Mouse (Mus musculus): ENCODE data around the gene Aunip. TPM values are rescaled to one million over a fixed set of nuclear protein-coding genes. Genes with fewer than 3 reads are reported as not detected.

Aunip gene
- polyA plus RNA-seq, 1 experiment from 2014 or later, result 1.3 TPM

- H3K9me3 ChIP-seq, result no peaks in the 10 kb centered on the region
- no peak overlapping the region for H3K4me2 ChIP-seq
- H3K27ac ChIP-seq, result no peak overlapping the region
- no peak overlapping the region for H3K9ac ChIP-seq
- no peaks in the 10 kb centered on the region for H3K27me3 ChIP-seq (replicated peaks)
- H3K4me3 ChIP-seq, result no peak overlapping the region
- ATAC-seq (replicated peaks), result no peak
- 63% methylated on average over 18 of the region's 18 CpGs for WGBS
- peaks cover 20% of the 10 kb centered on the region; the same call in 1 of the 2 replicates for H3K36me3 ChIP-seq (replicated peaks)
- H3K4me1 ChIP-seq, result peaks cover 39% of the 10 kb centered on the region
Observed at GRCm38 (mm10) chr4:134548169-134548938, 37.6 kb downstream of the Aunip start.

- no peak overlapping the region for H3K4me3 ChIP-seq
- no peak overlapping the region for H3K27ac ChIP-seq
- no peaks in the 10 kb centered on the region for H3K27me3 ChIP-seq (replicated peaks)
- H3K4me2 ChIP-seq, result no peak overlapping the region
- H3K9me3 ChIP-seq, result no peaks in the 10 kb centered on the region
- peaks cover 39% of the 10 kb centered on the region for H3K4me1 ChIP-seq
- no peak overlapping the region for H3K9ac ChIP-seq
- peaks cover 13% of the 10 kb centered on the region; the same call in 1 of the 2 replicates for H3K36me3 ChIP-seq (replicated peaks)
- no peak for ATAC-seq (replicated peaks)
- WGBS, result 97% methylated on average over 8 of the region's 8 CpGs
Observed at GRCm38 (mm10) chr4:134549899-134550298, 39.1 kb downstream of the Aunip start.

- Histone ChIP-seq H3K4me2 (peak within 1 kb of the TSS; percentile 82), H3K27ac (peak within 1 kb of the TSS; percentile 87), H3K36me3 (replicated peaks) (peaks cover 13% of the 10 kb centered on the region; the same call in 1 of the 2 replicates), H3K9me3 (no peaks in the 10 kb centered on the region), H3K9ac (peak within 1 kb of the TSS; percentile 84), H3K4me1 (peaks cover 39% of the 10 kb centered on the region), H3K27me3 (replicated peaks) (no peaks in the 10 kb centered on the region), H3K4me3 (peak within 1 kb of the TSS; percentile 60)
- under 1% methylated on average over 55 of the region's 67 CpGs for WGBS
- peak; percentile 81 for ATAC-seq (replicated peaks)
Observed at GRCm38 (mm10) chr4:134551494-134552316, 40.9 kb downstream of the Aunip start, which contains the start of gene Selenon. TSS of gene Selenon (minus strand) at chr4:134552166.

GRCm38 (mm10) chr4:134553631-134554030 lies 42.8 kb downstream of the Aunip start:
- Histone ChIP-seq H3K36me3 (replicated peaks) (peaks cover 8% of the 10 kb centered on the region; the same call in 1 of the 2 replicates), H3K4me3 (no peak overlapping the region), H3K4me2 (no peak overlapping the region), H3K4me1 (peaks cover 32% of the 10 kb centered on the region), H3K9ac (no peak overlapping the region), H3K9me3 (no peaks in the 10 kb centered on the region), H3K27ac (no peak overlapping the region), H3K27me3 (replicated peaks) (no peaks in the 10 kb centered on the region)
- no peak for ATAC-seq (replicated peaks)
- 80% methylated on average over 1 of the region's 1 CpGs for WGBS

GRCm38 (mm10) chr4:134555956-134556580 lies 45.3 kb downstream of the Aunip start:
- Histone ChIP-seq H3K4me3 (no peak overlapping the region), H3K9me3 (no peaks in the 10 kb centered on the region), H3K4me2 (no peak overlapping the region), H3K27ac (no peak overlapping the region), H3K36me3 (replicated peaks) (no peaks in the 10 kb centered on the region), H3K9ac (no peak overlapping the region), H3K27me3 (replicated peaks) (no peaks in the 10 kb centered on the region), H3K4me1 (peaks cover 21% of the 10 kb centered on the region)
- ATAC-seq (replicated peaks), result no peak
- 53% methylated on average over 8 of the region's 8 CpGs for WGBS

GRCm38 (mm10) chr4:134557626-134558249 lies 46.9 kb downstream of the Aunip start:
- H3K4me2 ChIP-seq, result no peak overlapping the region
- H3K4me1 ChIP-seq, result peaks cover 11% of the 10 kb centered on the region
- H3K27ac ChIP-seq, result 0 out of 2 replicates have a peak overlapping the region, but pooled peaks have one; percentile 8
- no peaks in the 10 kb centered on the region for H3K27me3 ChIP-seq (replicated peaks)
- H3K9ac ChIP-seq, result no peak overlapping the region
- no peaks in the 10 kb centered on the region for H3K9me3 ChIP-seq
- WGBS, result 11% methylated on average over 16 of the region's 16 CpGs
- H3K36me3 ChIP-seq (replicated peaks), result no peaks in the 10 kb centered on the region
- H3K4me3 ChIP-seq, result no peak overlapping the region
- no peak for ATAC-seq (replicated peaks)

GRCm38 (mm10) chr4:134558570-134559113 lies 47.8 kb downstream of the Aunip start:
- no peak overlapping the region for H3K4me3 ChIP-seq
- no peak overlapping the region for H3K4me2 ChIP-seq
- H3K9ac ChIP-seq, result no peak overlapping the region
- WGBS, result 49% methylated on average over 9 of the region's 9 CpGs
- no peak overlapping the region for H3K27ac ChIP-seq
- H3K4me1 ChIP-seq, result peaks cover 11% of the 10 kb centered on the region
- no peaks in the 10 kb centered on the region for H3K36me3 ChIP-seq (replicated peaks)
- no peaks in the 10 kb centered on the region for H3K27me3 ChIP-seq (replicated peaks)
- ATAC-seq (replicated peaks), result no peak
- no peaks in the 10 kb centered on the region for H3K9me3 ChIP-seq

GRCm38 (mm10) chr4:134559154-134559553 lies 48.4 kb downstream of the Aunip start:
- Histone ChIP-seq H3K4me2 (no peak overlapping the region), H3K4me1 (peaks cover 11% of the 10 kb centered on the region), H3K27ac (no peak overlapping the region), H3K9ac (no peak overlapping the region), H3K27me3 (replicated peaks) (no peaks in the 10 kb centered on the region), H3K36me3 (replicated peaks) (no peaks in the 10 kb centered on the region), H3K9me3 (no peaks in the 10 kb centered on the region), H3K4me3 (no peak overlapping the region)
- ATAC-seq (replicated peaks), result no peak
- 83% methylated on average over 7 of the region's 7 CpGs for WGBS

GRCm38 (mm10) chr4:134560699-134561098 lies 49.9 kb downstream of the Aunip start:
- Histone ChIP-seq H3K27me3 (replicated peaks) (no peaks in the 10 kb centered on the region), H3K9ac (no peak overlapping the region)
- no peak for ATAC-seq (replicated peaks)

GRCm38 (mm10) chr4:134562014-134562413 lies 51.2 kb downstream of the Aunip start:
- Histone ChIP-seq H3K9ac (no peak overlapping the region), H3K4me2 (no peak overlapping the region), H3K27ac (no peak overlapping the region), H3K9me3 (no peaks in the 10 kb centered on the region), H3K36me3 (replicated peaks) (no peaks in the 10 kb centered on the region), H3K27me3 (replicated peaks) (no peaks in the 10 kb centered on the region), H3K4me3 (no peak overlapping the region), H3K4me1 (peaks cover 11% of the 10 kb centered on the region)
- no peak for ATAC-seq (replicated peaks)
- WGBS, result 80% methylated on average over 2 of the region's 2 CpGs

More at GRCm38 (mm10) chr4:134560699-134561098, 49.9 kb downstream of the Aunip start:
- Histone ChIP-seq H3K27ac (no peak overlapping the region), H3K4me2 (no peak overlapping the region), H3K4me3 (no peak overlapping the region), H3K4me1 (peaks cover 11% of the 10 kb centered on the region), H3K9me3 (no peaks in the 10 kb centered on the region), H3K36me3 (replicated peaks) (no peaks in the 10 kb centered on the region)
- 91% methylated on average over 8 of the region's 8 CpGs for WGBS

GRCm38 (mm10) chr4:134563624-134564023 lies 52.8 kb downstream of the Aunip start:
- ATAC-seq (replicated peaks), result no peak
- H3K9ac ChIP-seq, result no peak overlapping the region
- no peak overlapping the region for H3K4me2 ChIP-seq
- no peaks in the 10 kb centered on the region for H3K27me3 ChIP-seq (replicated peaks)
- H3K9me3 ChIP-seq, result no peaks in the 10 kb centered on the region
- H3K36me3 ChIP-seq (replicated peaks), result no peaks in the 10 kb centered on the region
- WGBS, result 90% methylated on average over 16 of the region's 16 CpGs
- no peak overlapping the region for H3K4me3 ChIP-seq
- H3K27ac ChIP-seq, result no peak overlapping the region
- H3K4me1 ChIP-seq, result peaks cover under 1% of the 10 kb centered on the region

Measured in midbrain, embryonic 15.5 days (tissue).